Mouse (Mus musculus): ENCODE measurements around the gene Secisbp2. TPM values are rescaled to one million over a fixed set of nuclear protein-coding genes. Genes with fewer than 3 reads are reported as not detected.
"Not testable (repeated sequence)": the region's sequence is repeated elsewhere in the genome, so short reads cannot be mapped to it uniquely, and the experiment has no call there.

Gene Secisbp2
- total and polyA plus RNA-seq, 3 experiments = 19.6 to 27.7 (median 20.0) TPM

- peaks cover 80% of the 10 kb centered on the region for H3K36me3 ChIP-seq (replicated peaks)
- no peaks in the 10 kb centered on the region for H3K9me3 ChIP-seq (replicated peaks)
- peaks cover 36% of the 10 kb centered on the region for H3K4me1 ChIP-seq (ENCODE audit: insufficient read depth, low read depth, low read length)
- H3K27me3 ChIP-seq (ENCODE audit: insufficient read depth, low read length) = no peaks in the 10 kb centered on the region
- DNase-seq (ENCODE audit: low spot score) (no peak), ATAC-seq (ENCODE audit: extremely low read depth, insufficient number of reproducible peaks, low FRiP score, poor library complexity, severe bottlenecking) (no peak)
- TF ChIP-seq GATA2 (IDR thresholded peaks at IDR 0.05; ENCODE audit: borderline replicate concordance, low read depth, low read length) = no peak
- TF ChIP-seq TAL1 (conservative IDR thresholded peaks at IDR 0.05; ENCODE audit: low read depth, low read length) = no peak
- no peak for TF ChIP-seq POLR2AphosphoS5 (IDR thresholded peaks at IDR 0.05; ENCODE audit: insufficient replicate concordance, low read depth, low read length)
- TF ChIP-seq GATA1 (IDR thresholded peaks at IDR 0.05; ENCODE audit: borderline replicate concordance, low read length) = no peak
- no peak for TF ChIP-seq CTCF (IDR thresholded peaks at IDR 0.05; ENCODE audit: low read depth, low read length)
- H3K4me3 ChIP-seq (ENCODE audit: low read depth, low read length) = no peak overlapping the region
These were observed 2.5 kb downstream of the Secisbp2 start for GRCm38 (mm10) chr13:51653961-51654360.

- Histone ChIP-seq H3K27me3 (ENCODE audit: insufficient read depth, low read length) (no peaks in the 10 kb centered on the region), H3K4me1 (ENCODE audit: insufficient read depth, low read depth, low read length) (peaks cover 22% of the 10 kb centered on the region), H3K4me3 (ENCODE audit: low read depth, low read length) (no peak overlapping the region), H3K36me3 (replicated peaks) (peaks cover 90% of the 10 kb centered on the region), H3K9me3 (replicated peaks) (no peaks in the 10 kb centered on the region)
- TF ChIP-seq GATA2 (IDR thresholded peaks at IDR 0.05; ENCODE audit: borderline replicate concordance, low read depth, low read length) = no peak
- TF ChIP-seq TAL1 (conservative IDR thresholded peaks at IDR 0.05; ENCODE audit: low read depth, low read length) = no peak
- TF ChIP-seq GATA1 (IDR thresholded peaks at IDR 0.05; ENCODE audit: borderline replicate concordance, low read length) = no peak
- no peak for TF ChIP-seq CTCF (IDR thresholded peaks at IDR 0.05; ENCODE audit: low read depth, low read length)
- TF ChIP-seq POLR2AphosphoS5 (IDR thresholded peaks at IDR 0.05; ENCODE audit: insufficient replicate concordance, low read depth, low read length) = no peak
- ATAC-seq (ENCODE audit: extremely low read depth, insufficient number of reproducible peaks, low FRiP score, poor library complexity, severe bottlenecking) (no peak), DNase-seq (ENCODE audit: low spot score) (no peak)
These were observed 5.2 kb downstream of the Secisbp2 start for GRCm38 (mm10) chr13:51656516-51657235.

- peaks cover 95% of the 10 kb centered on the region for H3K36me3 ChIP-seq (replicated peaks)
- no peaks in the 10 kb centered on the region for H3K9me3 ChIP-seq (replicated peaks)
- H3K27me3 ChIP-seq (ENCODE audit: insufficient read depth, low read length) = no peaks in the 10 kb centered on the region
- no peak for TF ChIP-seq CTCF (IDR thresholded peaks at IDR 0.05; ENCODE audit: low read depth, low read length)
- no peak for TF ChIP-seq GATA1 (IDR thresholded peaks at IDR 0.05; ENCODE audit: borderline replicate concordance, low read length)
- no peak for TF ChIP-seq POLR2AphosphoS5 (IDR thresholded peaks at IDR 0.05; ENCODE audit: insufficient replicate concordance, low read depth, low read length)
- no peak for TF ChIP-seq GATA2 (IDR thresholded peaks at IDR 0.05; ENCODE audit: borderline replicate concordance, low read depth, low read length)
- no peak for TF ChIP-seq TAL1 (conservative IDR thresholded peaks at IDR 0.05; ENCODE audit: low read depth, low read length)
- ATAC-seq (ENCODE audit: extremely low read depth, insufficient number of reproducible peaks, low FRiP score, poor library complexity, severe bottlenecking) (no peak), DNase-seq (ENCODE audit: low spot score) (no peak)
- no peak overlapping the region for H3K4me3 ChIP-seq (ENCODE audit: low read depth, low read length)
- H3K4me1 ChIP-seq (ENCODE audit: insufficient read depth, low read depth, low read length) = peaks cover 13% of the 10 kb centered on the region
These were observed 6.6 kb downstream of the Secisbp2 start for GRCm38 (mm10) chr13:51658094-51658493.

GRCm38 (mm10) chr13:51659573-51659972, 8.1 kb downstream of the Secisbp2 start:
- Histone ChIP-seq H3K4me1 (ENCODE audit: insufficient read depth, low read depth, low read length) (peaks cover 3% of the 10 kb centered on the region; the same call in 1 of the 2 replicates), H3K27me3 (ENCODE audit: insufficient read depth, low read length) (no peaks in the 10 kb centered on the region), H3K36me3 (replicated peaks) (peaks cover 94% of the 10 kb centered on the region), H3K9me3 (replicated peaks) (no peaks in the 10 kb centered on the region), H3K4me3 (ENCODE audit: low read depth, low read length) (no peak overlapping the region)
- DNase-seq (ENCODE audit: low spot score) (no peak), ATAC-seq (ENCODE audit: extremely low read depth, insufficient number of reproducible peaks, low FRiP score, poor library complexity, severe bottlenecking) (no peak)
- TF ChIP-seq POLR2AphosphoS5 (IDR thresholded peaks at IDR 0.05; ENCODE audit: insufficient replicate concordance, low read depth, low read length) = no peak

- no peak for TF ChIP-seq GATA1 (IDR thresholded peaks at IDR 0.05; ENCODE audit: borderline replicate concordance, low read length)
- TF ChIP-seq TAL1 (conservative IDR thresholded peaks at IDR 0.05; ENCODE audit: low read depth, low read length) = no peak
- no peak for TF ChIP-seq POLR2AphosphoS5 (IDR thresholded peaks at IDR 0.05; ENCODE audit: insufficient replicate concordance, low read depth, low read length)
- TF ChIP-seq GATA2 (IDR thresholded peaks at IDR 0.05; ENCODE audit: borderline replicate concordance, low read depth, low read length) = no peak
- TF ChIP-seq CTCF (IDR thresholded peaks at IDR 0.05; ENCODE audit: low read depth, low read length) = no peak
- H3K9me3 ChIP-seq (replicated peaks) = no peaks in the 10 kb centered on the region
- DNase-seq (ENCODE audit: low spot score) = no peak
- no peak for ATAC-seq (ENCODE audit: extremely low read depth, insufficient number of reproducible peaks, low FRiP score, poor library complexity, severe bottlenecking)
- H3K27me3 ChIP-seq (ENCODE audit: insufficient read depth, low read length) = no peaks in the 10 kb centered on the region
- H3K4me3 ChIP-seq (ENCODE audit: low read depth, low read length) = no peak overlapping the region
- no peaks in the 10 kb centered on the region for H3K4me1 ChIP-seq (ENCODE audit: insufficient read depth, low read depth, low read length)
- H3K36me3 ChIP-seq (replicated peaks) = peaks cover 91% of the 10 kb centered on the region
These were observed 12.1 kb downstream of the Secisbp2 start for GRCm38 (mm10) chr13:51663561-51663960.

GRCm38 (mm10) chr13:51668195-51668594, 16.7 kb downstream of the Secisbp2 start:
- H3K36me3 ChIP-seq (replicated peaks) = peaks cover 84% of the 10 kb centered on the region
- not testable (repeated sequence) for H3K9me3 ChIP-seq (replicated peaks); H3K4me3 ChIP-seq (ENCODE audit: low read depth, low read length); H3K4me1 ChIP-seq (ENCODE audit: insufficient read depth, low read depth, low read length); DNase-seq (ENCODE audit: low spot score); H3K27me3 ChIP-seq (ENCODE audit: insufficient read depth, low read length); ATAC-seq (ENCODE audit: extremely low read depth, insufficient number of reproducible peaks, low FRiP score, poor library complexity, severe bottlenecking)

GRCm38 (mm10) chr13:51676641-51677040, 25.1 kb downstream of the Secisbp2 start:
- DNase-seq (ENCODE audit: low spot score) (no peak), ATAC-seq (ENCODE audit: extremely low read depth, insufficient number of reproducible peaks, low FRiP score, poor library complexity, severe bottlenecking) (no peak)

More at GRCm38 (mm10) chr13:51676641-51677040, 25.1 kb downstream of the Secisbp2 start:
- no peaks in the 10 kb centered on the region for H3K27me3 ChIP-seq (ENCODE audit: insufficient read depth, low read length)
- no peak overlapping the region for H3K4me3 ChIP-seq (ENCODE audit: low read depth, low read length)
- peaks cover 92% of the 10 kb centered on the region for H3K36me3 ChIP-seq (replicated peaks)
- TF ChIP-seq POLR2AphosphoS5 (IDR thresholded peaks at IDR 0.05; ENCODE audit: insufficient replicate concordance, low read depth, low read length) (no peak), TAL1 (conservative IDR thresholded peaks at IDR 0.05; ENCODE audit: low read depth, low read length) (no peak), CTCF (IDR thresholded peaks at IDR 0.05; ENCODE audit: low read depth, low read length) (no peak), GATA2 (IDR thresholded peaks at IDR 0.05; ENCODE audit: borderline replicate concordance, low read depth, low read length) (no peak), GATA1 (IDR thresholded peaks at IDR 0.05; ENCODE audit: borderline replicate concordance, low read length) (no peak)
- peaks cover 49% of the 10 kb centered on the region for H3K4me1 ChIP-seq (ENCODE audit: insufficient read depth, low read depth, low read length)
- no peaks in the 10 kb centered on the region for H3K9me3 ChIP-seq (replicated peaks)

All from G1E (cell line).